In the genomic region with DNA sequence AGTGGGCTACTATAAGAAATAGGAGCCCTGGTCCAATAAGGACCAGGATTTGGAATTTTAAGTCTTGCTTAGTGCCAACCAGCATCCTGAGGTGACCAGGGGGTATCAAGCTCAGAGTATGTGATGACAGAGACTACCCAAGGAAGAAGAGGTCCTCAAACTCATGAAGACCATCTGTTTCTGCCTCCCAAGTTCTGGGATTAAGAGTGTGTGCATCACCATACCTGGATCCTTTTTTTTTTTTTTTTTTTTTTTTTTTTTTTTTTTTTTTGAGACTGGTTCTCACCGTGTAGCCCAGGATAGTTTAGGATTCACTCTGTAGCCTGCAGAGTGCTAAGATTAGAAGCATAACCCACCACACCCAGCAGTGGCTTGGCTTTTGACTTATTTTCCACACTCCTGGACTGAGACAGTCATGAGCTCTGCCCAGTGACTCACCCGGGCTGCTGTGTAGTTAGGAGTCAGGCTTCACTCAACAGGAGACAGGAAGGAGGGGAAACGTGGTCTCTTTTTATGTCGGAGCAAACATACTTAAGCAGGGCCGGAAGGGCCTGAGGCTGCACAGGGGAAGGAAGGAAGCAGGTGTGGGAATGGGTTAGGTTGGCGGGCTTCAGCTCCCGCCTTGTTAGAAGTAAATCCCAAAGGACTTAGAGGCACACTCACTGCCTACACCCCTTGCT, we compare ENCODE assay signal across 10 mouse cellular contexts. TPM values are rescaled to one million over a fixed set of nuclear protein-coding genes. Genes with fewer than 3 reads are reported as not detected.
A peak's percentile ranks its signal among the peaks of the same experiment; 100 is the strongest.
DNase-seq lines count a peak whose midpoint lies in the region; ATAC-seq and TF ChIP-seq lines count a peak whose summit lies in the region.
"Had no signal": no experiment of that assay in that cellular context is flagged by ENCODE, and none has a peak within 500 bp of the region (broad histone marks: within the 10 kb centered on the region; RNA-seq: fewer than 3 reads in every experiment).

No protein-coding gene starts in this region.

- H3K9ac ChIP-seq in liver, embryonic 11.5 days (ENCODE audit: low read depth, low read length), result no peak overlapping the region
- no peak overlapping the region for H3K9ac ChIP-seq in intestine, embryonic 16.5 days (ENCODE audit: low read depth, low read length)
- H3K9ac ChIP-seq: midbrain, embryonic 15.5 days had no signal

- TF ChIP-seq CTCF in embryonic fibroblast, embryonic 13.5 days (IDR thresholded peaks at IDR 0.05; ENCODE audit: borderline replicate concordance, insufficient read depth, low read length), result no peak

- no peaks in the 10 kb centered on the region for H3K9me3 ChIP-seq in liver, embryonic 11.5 days (ENCODE audit: control insufficient read depth, low read length)
- no peaks in the 10 kb centered on the region for H3K9me3 ChIP-seq in intestine, embryonic 16.5 days (ENCODE audit: control insufficient read depth, low read length)
- H3K9me3 ChIP-seq: midbrain, embryonic 15.5 days had no signal

- H3K4me3 ChIP-seq in liver, embryonic 11.5 days (ENCODE audit: low read depth, low read length), result no peak overlapping the region
- no peak overlapping the region for H3K4me3 ChIP-seq in embryonic fibroblast, embryonic 13.5 days (ENCODE audit: insufficient read depth, low read length)
- no peak overlapping the region for H3K4me3 ChIP-seq in intestine, embryonic 16.5 days (ENCODE audit: low read length)
- H3K4me3 ChIP-seq: midbrain, embryonic 15.5 days had no signal

- WGBS in liver, embryonic 11.5 days, result 42% methylated on average over 7 of the region's 7 CpGs
- 61% methylated on average over 7 of the region's 7 CpGs for WGBS in intestine, embryonic 16.5 days

- no peaks in the 10 kb centered on the region for H3K4me1 ChIP-seq in liver, embryonic 11.5 days (replicated peaks; ENCODE audit: control insufficient read depth, insufficient read depth, low read length)
- peaks cover 5% of the 10 kb centered on the region for H3K4me1 ChIP-seq in embryonic fibroblast, embryonic 13.5 days (ENCODE audit: control insufficient read depth, insufficient read depth, low read length)
- no peaks in the 10 kb centered on the region for H3K4me1 ChIP-seq in intestine, embryonic 16.5 days (ENCODE audit: control insufficient read depth, insufficient read depth, low read length)
- H3K4me1 ChIP-seq: midbrain, embryonic 15.5 days had no signal

- peaks cover 16% of the 10 kb centered on the region for H3K27me3 ChIP-seq in liver, embryonic 11.5 days (replicated peaks; ENCODE audit: control insufficient read depth, insufficient read depth, low read length)
- H3K27me3 ChIP-seq in intestine, embryonic 16.5 days (replicated peaks; ENCODE audit: control insufficient read depth, insufficient read depth, low read length), result 0 out of 2 replicates have a peak, but pooled peaks cover 3% of the 10 kb centered on the region

- no peak for TF ChIP-seq POLR2A in embryonic fibroblast, embryonic 13.5 days (IDR thresholded peaks at IDR 0.05; ENCODE audit: low read depth, low read length)

- ATAC-seq in liver, embryonic 11.5 days (replicated peaks; ENCODE audit: low FRiP score), result 0 out of 2 replicates have a peak, but pooled peaks have one; percentile 31
- ATAC-seq in intestine, embryonic 16.5 days, result peak; percentile 54
- ATAC-seq: hindbrain, embryonic 16.5 days; midbrain, embryonic 15.5 days had no signal

- no peaks in the 10 kb centered on the region for H3K36me3 ChIP-seq in liver, embryonic 11.5 days (ENCODE audit: control insufficient read depth, insufficient read depth, low read length)
- H3K36me3 ChIP-seq in intestine, embryonic 16.5 days (ENCODE audit: control insufficient read depth, insufficient read depth, low read length), result no peaks in the 10 kb centered on the region
- H3K36me3 ChIP-seq: midbrain, embryonic 15.5 days had no signal

- H3K4me2 ChIP-seq in liver, embryonic 11.5 days, result no peak overlapping the region
- no peak overlapping the region for H3K4me2 ChIP-seq in intestine, embryonic 16.5 days (ENCODE audit: low read depth, low read length)
- H3K4me2 ChIP-seq: midbrain, embryonic 15.5 days had no signal

- no peak overlapping the region for H3K27ac ChIP-seq in liver, embryonic 11.5 days (ENCODE audit: low read depth, low read length)
- H3K27ac ChIP-seq in embryonic fibroblast, embryonic 13.5 days (ENCODE audit: insufficient read depth, low read length), result peak overlapping the region; percentile 22; the same call in 1 of the 2 replicates
- 0 out of 2 replicates have a peak overlapping the region, but pooled peaks have one; percentile 25 for H3K27ac ChIP-seq in intestine, embryonic 16.5 days (ENCODE audit: low read length)
- H3K27ac ChIP-seq: midbrain, embryonic 15.5 days had no signal

- no peak for DNase-seq in liver, embryonic 11.5 days (ENCODE audit: low spot score)
- DNase-seq in liver, result no peak
- peak; percentile 65 for DNase-seq in skeletal muscle tissue, adult 2 months (ENCODE audit: low read depth, low spot score)
- no peak for DNase-seq in cerebellum, adult 11 months
- DNase-seq in natural killer cell, adult 2 months (ENCODE audit: low spot score in 2 of 2), result no peak
- no peak for DNase-seq in neural tube, embryonic 10.5 days (ENCODE audit: extremely low spot score, low spot score)

RNA-seq across cellular contexts. Expression of gene Bok, which starts 5.4 kb away (rescaled TPM):
- 11.3 and 12.2 TPM in 2 replicates for polyA plus RNA-seq in liver, embryonic 11.5 days (2014; fragmentation: Nextera tagmentation; extraction: Ambion mirVana)
- 11.9 and 17.0 TPM in 2 replicates for polyA plus RNA-seq in embryonic fibroblast, embryonic 13.5 days (2011; ENCODE audit: insufficient read length, low read depth, missing spikeins)
- 44.7 and 53.0 TPM in 2 replicates for polyA plus RNA-seq in intestine, embryonic 16.5 days (2015; fragmentation: Nextera tagmentation; extraction: Ambion mirVana)

RNA-seq across cellular contexts. Expression of gene Stk25, which starts 21.6 kb away (rescaled TPM):
- 97.7 and 102 TPM in 2 replicates for polyA plus RNA-seq in liver, embryonic 11.5 days (2014; fragmentation: Nextera tagmentation; extraction: Ambion mirVana)
- 100 and 115 TPM in 2 replicates for polyA plus RNA-seq in embryonic fibroblast, embryonic 13.5 days (2011; ENCODE audit: insufficient read length, low read depth, missing spikeins)
- 164 and 171 TPM in 2 replicates for polyA plus RNA-seq in intestine, embryonic 16.5 days (2015; fragmentation: Nextera tagmentation; extraction: Ambion mirVana)
